Mouse (Mus musculus): ENCODE measurements around the gene Dffb. TPM values are rescaled to one million over a fixed set of nuclear protein-coding genes. Genes with fewer than 3 reads are reported as not detected.
A peak's percentile ranks its signal among the peaks of the same experiment; 100 is the strongest.

Dffb gene
- polyA plus RNA-seq, 1 experiment from 2014 or later = 11.8 TPM

- Histone ChIP-seq H3K4me1 (peaks cover 6% of the 10 kb centered on the region), H3K9ac (replicated peaks) (no peak overlapping the region), H3K27ac (replicated peaks) (no peak overlapping the region), H3K36me3 (peaks cover 34% of the 10 kb centered on the region), H3K4me2 (replicated peaks) (no peak overlapping the region), H3K27me3 (no peaks in the 10 kb centered on the region), H3K4me3 (no peak overlapping the region), H3K9me3 (no peaks in the 10 kb centered on the region)
- no peak for ATAC-seq (replicated peaks)
- WGBS = 93% methylated on average over 6 of the region's 6 CpGs
Measured at GRCm38 (mm10) chr4:154006264-154006663, 31.3 kb upstream of the Dffb start.

DNA sequence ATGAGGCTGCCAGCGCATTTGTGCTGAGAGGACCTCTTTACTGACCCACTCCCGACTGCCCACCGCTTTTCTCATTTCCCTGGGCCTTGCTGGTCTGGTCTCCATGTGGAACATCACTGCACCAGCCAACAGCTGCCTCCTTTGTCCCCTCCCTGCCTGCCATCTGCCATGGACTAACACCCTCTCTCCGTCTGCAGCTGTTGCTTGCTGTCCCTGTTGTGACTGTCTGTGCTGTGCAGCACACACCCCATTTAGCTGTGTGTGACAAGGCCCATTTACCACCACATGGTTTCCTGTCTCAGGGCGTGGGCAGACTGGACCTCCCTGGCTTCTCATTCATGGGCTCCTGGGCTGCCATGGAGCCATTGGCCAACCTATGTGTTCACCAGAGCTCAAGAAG is 30.6 kb upstream of the Dffb start:
- Histone ChIP-seq H3K4me3 (no peak overlapping the region), H3K9ac (replicated peaks) (no peak overlapping the region), H3K27ac (replicated peaks) (no peak overlapping the region), H3K27me3 (no peaks in the 10 kb centered on the region), H3K4me2 (replicated peaks) (no peak overlapping the region), H3K4me1 (no peaks in the 10 kb centered on the region), H3K9me3 (no peaks in the 10 kb centered on the region), H3K36me3 (peaks cover 34% of the 10 kb centered on the region)
- ATAC-seq (replicated peaks) = no peak
- 91% methylated on average over 5 of the region's 5 CpGs for WGBS

- WGBS = 94% methylated on average over 8 of the region's 8 CpGs
- Histone ChIP-seq H3K4me1 (no peaks in the 10 kb centered on the region), H3K4me2 (replicated peaks) (no peak overlapping the region), H3K36me3 (peaks cover 89% of the 10 kb centered on the region), H3K27ac (replicated peaks) (no peak overlapping the region), H3K9ac (replicated peaks) (no peak overlapping the region), H3K4me3 (no peak overlapping the region), H3K27me3 (no peaks in the 10 kb centered on the region), H3K9me3 (no peaks in the 10 kb centered on the region)
- ATAC-seq (replicated peaks) = no peak
Measured at GRCm38 (mm10) chr4:153993505-153993904, 18.6 kb upstream of the Dffb start.

DNA sequence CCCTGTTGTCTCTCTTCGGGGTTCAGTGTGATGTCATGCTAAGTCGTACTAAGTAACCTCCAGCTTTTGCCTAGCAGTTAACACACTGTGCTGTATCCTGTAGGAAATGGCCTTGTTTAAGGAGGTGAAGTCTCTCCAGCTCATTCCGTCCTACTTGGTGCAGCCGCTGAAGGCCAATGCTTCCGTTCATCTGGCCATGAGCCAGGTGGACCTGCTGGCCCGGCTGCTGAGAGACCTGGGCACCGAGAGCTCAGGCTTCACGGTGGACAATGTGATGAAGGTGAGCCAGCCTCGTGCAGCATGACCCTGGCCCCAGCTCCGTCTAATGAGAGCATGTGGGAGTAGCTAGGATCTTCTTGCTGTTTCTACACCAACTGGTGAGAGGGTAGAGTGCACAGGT is 17.8 kb upstream of the Dffb start:
- no peak for ATAC-seq (replicated peaks)
- Histone ChIP-seq H3K9ac (replicated peaks) (no peak overlapping the region), H3K4me3 (no peak overlapping the region), H3K4me2 (replicated peaks) (no peak overlapping the region), H3K9me3 (no peaks in the 10 kb centered on the region), H3K4me1 (no peaks in the 10 kb centered on the region), H3K36me3 (peaks cover 90% of the 10 kb centered on the region), H3K27ac (replicated peaks) (no peak overlapping the region), H3K27me3 (no peaks in the 10 kb centered on the region)
- 91% methylated on average over 10 of the region's 10 CpGs for WGBS

GRCm38 (mm10) chr4:153980470-153980869 is 5.5 kb upstream of the Dffb start:
- ATAC-seq (replicated peaks) = no peak
- Histone ChIP-seq H3K36me3 (peaks cover 57% of the 10 kb centered on the region), H3K9ac (replicated peaks) (no peak overlapping the region), H3K9me3 (no peaks in the 10 kb centered on the region), H3K4me3 (no peak overlapping the region), H3K27me3 (no peaks in the 10 kb centered on the region), H3K4me2 (replicated peaks) (no peak overlapping the region), H3K4me1 (peaks cover 22% of the 10 kb centered on the region), H3K27ac (replicated peaks) (no peak overlapping the region)
- 91% methylated on average over 11 of the region's 11 CpGs for WGBS

DNA sequence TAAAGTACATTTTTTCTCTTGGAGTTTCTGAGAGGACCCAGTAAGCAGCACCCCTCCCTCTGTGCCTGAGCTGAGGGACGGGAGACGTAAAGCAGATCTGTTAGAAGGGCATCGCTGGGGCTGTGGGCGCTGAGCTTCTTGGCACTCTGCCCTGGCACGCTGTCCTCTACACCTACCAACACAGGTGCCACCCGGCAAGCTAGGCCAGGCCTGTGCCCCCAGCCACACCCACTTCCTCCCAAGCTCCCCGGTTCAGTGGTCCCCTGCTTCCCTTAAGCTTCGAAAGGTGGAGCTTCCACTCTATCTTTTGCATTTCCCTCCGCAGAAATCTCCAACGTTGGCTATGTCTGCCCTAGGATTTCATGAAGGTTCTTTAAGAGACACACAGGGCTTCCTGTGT is 4.3 kb upstream of the Dffb start:
- no peak overlapping the region for H3K4me2 ChIP-seq (replicated peaks)
- no peak overlapping the region for H3K4me3 ChIP-seq
- no peak overlapping the region for H3K27ac ChIP-seq (replicated peaks)
- no peaks in the 10 kb centered on the region for H3K9me3 ChIP-seq
- no peaks in the 10 kb centered on the region for H3K27me3 ChIP-seq
- peaks cover 25% of the 10 kb centered on the region for H3K4me1 ChIP-seq
- ATAC-seq (replicated peaks) = no peak
- 93% methylated on average over 10 of the region's 10 CpGs for WGBS
- peaks cover 44% of the 10 kb centered on the region for H3K36me3 ChIP-seq
- no peak overlapping the region for H3K9ac ChIP-seq (replicated peaks)

GRCm38 (mm10) chr4:153975768-153976167 is 842 bp upstream of the Dffb start:
- Histone ChIP-seq H3K4me3 (peak overlapping the region; percentile 100), H3K9me3 (no peaks in the 10 kb centered on the region), H3K4me2 (replicated peaks) (peak overlapping the region; percentile 96), H3K27ac (replicated peaks) (no peak overlapping the region), H3K9ac (replicated peaks) (peak overlapping the region; percentile 97), H3K27me3 (no peaks in the 10 kb centered on the region), H3K4me1 (peaks cover 39% of the 10 kb centered on the region), H3K36me3 (peaks cover 23% of the 10 kb centered on the region)
- WGBS = 45% methylated on average over 6 of the region's 6 CpGs
- no peak for ATAC-seq (replicated peaks)

- ATAC-seq (replicated peaks) = no peak
- Histone ChIP-seq H3K9me3 (no peaks in the 10 kb centered on the region), H3K4me1 (peaks cover 39% of the 10 kb centered on the region), H3K27me3 (no peaks in the 10 kb centered on the region), H3K4me3 (peak overlapping the region; percentile 100), H3K4me2 (replicated peaks) (peak overlapping the region; percentile 96), H3K27ac (replicated peaks) (peak overlapping the region; percentile 76), H3K36me3 (peaks cover 22% of the 10 kb centered on the region), H3K9ac (replicated peaks) (peak overlapping the region; percentile 97)
- under 1% methylated on average over 33 of the region's 33 CpGs for WGBS
Measured at GRCm38 (mm10) chr4:153975292-153975662, 351 bp upstream of the Dffb start.

GRCm38 (mm10) chr4:153968063-153968462 is 6.9 kb downstream of the Dffb start:
- Histone ChIP-seq H3K27me3 (no peaks in the 10 kb centered on the region), H3K4me1 (0 out of 2 replicates have a peak, but pooled peaks cover 3% of the 10 kb centered on the region), H3K9ac (replicated peaks) (no peak overlapping the region), H3K4me3 (no peak overlapping the region), H3K36me3 (peaks cover 30% of the 10 kb centered on the region), H3K27ac (replicated peaks) (no peak overlapping the region), H3K4me2 (replicated peaks) (no peak overlapping the region), H3K9me3 (no peaks in the 10 kb centered on the region)
- 77% methylated on average over 2 of the region's 2 CpGs for WGBS
- no peak for ATAC-seq (replicated peaks)

GRCm38 (mm10) chr4:153967556-153967955 is 7.4 kb downstream of the Dffb start:
- Histone ChIP-seq H3K4me1 (no peaks in the 10 kb centered on the region), H3K27ac (replicated peaks) (no peak overlapping the region), H3K9me3 (no peaks in the 10 kb centered on the region), H3K9ac (replicated peaks) (no peak overlapping the region), H3K4me2 (replicated peaks) (no peak overlapping the region), H3K36me3 (peaks cover 31% of the 10 kb centered on the region), H3K27me3 (no peaks in the 10 kb centered on the region), H3K4me3 (no peak overlapping the region)
- ATAC-seq (replicated peaks) = no peak
- 84% methylated on average over 2 of the region's 2 CpGs for WGBS

DNA sequence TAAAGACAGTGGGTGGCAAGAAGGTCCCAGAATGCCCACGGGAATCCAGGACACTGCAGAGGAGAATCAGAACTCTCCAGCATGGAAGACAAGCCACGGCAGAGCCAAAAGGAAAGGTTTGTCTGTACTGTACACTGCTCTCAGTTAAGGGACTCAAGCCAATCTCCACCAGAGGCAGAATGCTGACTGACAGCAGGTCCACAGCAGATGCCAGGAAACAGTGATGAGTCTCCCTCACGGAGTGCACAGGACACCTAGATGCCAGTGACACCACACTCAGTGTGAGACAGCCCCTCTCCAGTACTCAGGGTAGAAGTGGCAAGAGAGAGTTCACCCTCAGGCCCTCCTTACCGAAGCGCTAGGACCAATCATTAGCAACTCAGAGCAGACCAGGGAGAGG is 8.3 kb downstream of the Dffb start:
- Histone ChIP-seq H3K9ac (replicated peaks) (no peak overlapping the region), H3K4me3 (no peak overlapping the region), H3K9me3 (no peaks in the 10 kb centered on the region), H3K27me3 (no peaks in the 10 kb centered on the region), H3K4me2 (replicated peaks) (no peak overlapping the region), H3K4me1 (no peaks in the 10 kb centered on the region), H3K27ac (replicated peaks) (no peak overlapping the region), H3K36me3 (peaks cover 40% of the 10 kb centered on the region)
- ATAC-seq (replicated peaks) = no peak
- WGBS = 89% methylated on average over 5 of the region's 5 CpGs

DNA sequence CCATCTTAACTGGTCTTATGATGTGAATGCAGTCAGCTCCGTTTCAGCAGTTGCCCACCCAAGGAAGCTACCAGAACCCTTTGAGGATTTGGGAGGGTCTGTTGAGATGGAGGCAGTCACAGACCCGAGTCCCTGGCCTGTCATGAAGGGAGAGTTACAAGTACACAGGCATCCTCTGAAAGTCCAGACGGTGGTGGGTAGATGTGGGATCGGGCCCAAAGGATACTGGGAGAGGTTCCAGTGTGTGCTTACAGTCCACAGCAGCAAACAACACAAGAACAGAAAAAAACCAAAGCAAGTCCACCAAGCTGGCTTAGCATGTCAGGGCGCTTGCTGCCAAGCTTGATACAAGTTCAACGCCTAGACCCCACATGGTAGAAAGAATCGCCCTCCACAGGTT is 12.3 kb downstream of the Dffb start:
- H3K4me2 ChIP-seq (replicated peaks) = no peak overlapping the region
- H3K4me1 ChIP-seq = peaks cover 14% of the 10 kb centered on the region
- H3K27me3 ChIP-seq = no peaks in the 10 kb centered on the region
- 87% methylated on average over 7 of the region's 7 CpGs for WGBS
- H3K4me3 ChIP-seq = no peak overlapping the region
- ATAC-seq (replicated peaks) = no peak
- H3K9me3 ChIP-seq = no peaks in the 10 kb centered on the region
- no peak overlapping the region for H3K27ac ChIP-seq (replicated peaks)
- peaks cover 41% of the 10 kb centered on the region for H3K36me3 ChIP-seq
- no peak overlapping the region for H3K9ac ChIP-seq (replicated peaks)

DNA sequence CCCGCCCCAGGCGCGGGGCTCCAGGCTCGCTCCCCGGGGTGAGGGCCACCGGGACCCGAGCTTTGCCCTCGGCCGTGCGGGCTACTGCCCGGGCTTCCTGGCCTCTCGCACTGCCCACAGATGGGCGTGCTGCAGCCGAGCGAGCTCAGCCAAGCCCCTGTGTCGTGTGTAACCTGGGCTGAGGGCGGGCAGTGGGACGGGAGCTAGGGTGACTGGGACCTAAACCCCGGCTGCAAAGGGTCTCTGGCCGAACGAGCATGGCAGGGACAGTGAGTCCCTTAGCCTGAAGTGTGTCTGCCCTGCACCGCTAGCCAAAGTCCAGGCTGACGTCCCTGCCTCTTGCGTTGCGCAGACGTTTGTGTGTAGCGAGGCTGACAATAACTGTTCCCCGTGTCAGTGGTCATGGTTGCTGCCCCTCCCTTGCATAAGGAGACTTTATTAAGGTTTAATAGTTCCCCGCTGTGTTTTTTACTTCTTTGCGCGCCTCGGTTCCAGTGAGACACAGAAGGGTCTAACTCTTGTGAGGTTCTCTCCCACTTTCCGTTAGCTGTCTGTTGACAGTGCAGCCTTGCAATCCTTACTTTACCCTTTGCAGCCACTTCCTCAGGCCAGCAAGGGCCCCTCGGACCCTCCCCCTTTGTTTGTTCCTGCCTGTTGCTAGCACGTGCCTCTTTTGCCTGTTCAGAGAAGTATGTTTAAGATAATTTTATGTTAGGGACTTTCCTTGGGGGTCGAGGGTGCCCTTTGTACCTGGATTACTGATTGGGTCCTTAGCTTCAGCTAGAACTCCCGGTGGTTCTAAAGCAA is 17.3 kb downstream of the Dffb start:
- Histone ChIP-seq H3K27ac (replicated peaks) (peak overlapping the region; percentile 89), H3K27me3 (no peaks in the 10 kb centered on the region), H3K4me2 (replicated peaks) (peak overlapping the region; percentile 82), H3K9me3 (no peaks in the 10 kb centered on the region), H3K9ac (replicated peaks) (peak overlapping the region; percentile 74), H3K36me3 (peaks cover 30% of the 10 kb centered on the region), H3K4me3 (peak overlapping the region; percentile 71), H3K4me1 (peaks cover 15% of the 10 kb centered on the region)
- peak; percentile 52 for ATAC-seq (replicated peaks)
- WGBS = under 1% methylated on average over 37 of the region's 37 CpGs

Measured in forebrain, embryonic 15.5 days (tissue).